Mouse (Mus musculus) layer of hippocampus, postnatal 10 days (tissue): Measurements from ENCODE around the gene Polr3b. TPM values are rescaled to one million over a fixed set of nuclear protein-coding genes. Genes with fewer than 3 reads are reported as not detected.

ENCODE experiments used
- DNase-seq, 2 experiments: peaks; one replicate each; pipeline ENCODE4 v3.0.0; 2021; ENCODE audit warnings: low spot score in 2 of 2
- total RNA-seq, 2 experiments: library from RNA; stranded (reverse); gene quantifications; 2 replicates each; pipeline ENCODE4 v1.2.3; 2021

The Polr3b gene
- total RNA-seq, 2 experiments from 2014 or later: 15.5 to 15.9 TPM

GRCm38 (mm10) chr10:84610324-84610723, 11.8 kb upstream of the Polr3b start:
- no peak for DNase-seq

DNA sequence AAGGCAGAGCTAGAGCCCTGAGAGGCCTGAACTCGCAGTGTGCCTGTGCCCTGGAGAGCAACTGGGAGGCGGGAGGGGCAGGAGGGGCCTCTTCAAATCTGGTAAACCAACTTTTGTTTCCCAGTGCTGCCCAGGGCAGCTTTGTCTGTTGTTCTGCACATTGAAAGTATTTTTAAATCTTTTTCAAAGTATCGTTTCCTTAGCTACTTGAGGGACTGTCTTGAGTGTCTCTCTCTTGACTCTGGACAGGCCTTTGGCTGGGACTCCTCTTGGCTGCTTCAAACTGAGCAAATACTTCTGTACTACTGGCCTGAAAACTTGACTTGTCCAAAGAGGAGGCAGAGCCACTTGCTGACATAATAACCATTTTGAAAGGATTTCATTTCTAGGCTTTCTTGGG, 11.3 kb upstream of the Polr3b start:
- no peak for DNase-seq

- no peak for DNase-seq
Measured at GRCm38 (mm10) chr10:84611664-84612063, 10.4 kb upstream of the Polr3b start.

DNA sequence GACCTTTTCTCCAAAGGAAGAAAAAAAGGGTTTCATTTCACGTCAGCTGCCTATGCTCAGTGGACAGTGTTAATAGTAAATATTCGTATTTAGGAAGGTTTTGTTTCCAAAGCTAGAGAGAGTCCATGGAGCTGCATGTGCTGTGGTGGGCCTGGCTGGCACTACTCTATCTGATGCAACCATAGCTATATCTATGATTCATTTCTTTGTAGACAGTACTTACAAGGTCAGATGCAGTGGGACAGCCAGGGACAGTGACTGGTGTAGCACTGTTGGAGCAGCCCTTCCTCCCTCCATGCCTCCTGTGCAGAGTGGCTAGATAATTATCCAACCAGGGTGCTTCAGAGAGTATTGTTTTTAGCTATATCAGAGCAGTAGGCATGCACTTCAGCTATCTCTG, 9.8 kb upstream of the Polr3b start:
- no peak for DNase-seq

GRCm38 (mm10) chr10:84613366-84613765, 8.7 kb upstream of the Polr3b start:
- DNase-seq: no peak

DNA sequence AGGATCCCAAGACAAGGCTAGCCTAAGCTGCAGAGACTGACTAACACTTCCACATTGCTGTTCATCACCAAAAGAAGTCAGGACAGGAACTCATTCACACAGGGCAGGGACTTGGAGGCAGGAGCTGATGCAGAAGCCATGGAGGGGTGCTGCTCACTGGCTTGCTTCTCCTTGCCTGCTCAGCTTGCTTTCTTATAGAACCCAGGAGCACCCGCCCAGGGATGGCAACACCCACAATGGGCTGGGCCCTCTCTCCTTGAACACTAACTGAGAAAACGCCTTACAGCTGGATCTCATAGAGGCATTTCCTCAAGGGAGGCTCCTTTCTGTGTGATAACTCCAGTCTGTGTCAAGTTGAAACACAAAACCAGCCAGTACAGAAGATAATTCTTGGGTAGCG, 7.0 kb upstream of the Polr3b start:
- no peak for DNase-seq

- DNase-seq: no peak
Measured at GRCm38 (mm10) chr10:84631182-84631581, 9.1 kb downstream of the Polr3b start.

- DNase-seq: no peak
Measured at GRCm38 (mm10) chr10:84632005-84632404, 9.9 kb downstream of the Polr3b start.

DNA sequence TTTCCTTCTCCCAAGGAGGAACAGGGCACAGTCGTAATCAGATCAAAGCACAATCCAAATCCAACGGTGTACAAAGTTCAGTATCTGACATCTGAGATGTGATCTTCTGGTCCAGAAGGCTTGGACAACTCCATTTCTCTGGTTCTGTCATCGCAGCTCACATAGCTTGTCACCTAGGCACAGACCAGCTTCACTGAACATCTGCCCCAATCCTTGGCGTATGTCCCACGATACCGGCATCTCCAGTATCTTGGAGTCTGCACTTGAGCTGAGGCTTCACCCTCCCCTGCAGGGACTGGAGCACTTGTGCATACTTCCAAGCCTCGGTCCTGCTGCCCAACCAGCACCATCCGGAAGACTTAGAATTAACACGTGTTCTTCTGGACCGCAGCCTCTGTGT, 14.6 kb downstream of the Polr3b start:
- no peak for DNase-seq

GRCm38 (mm10) chr10:84638382-84638781, 16.3 kb downstream of the Polr3b start:
- no peak for DNase-seq

GRCm38 (mm10) chr10:84639525-84640287, 17.6 kb downstream of the Polr3b start:
- no peak for DNase-seq

- no peak for DNase-seq
Measured at GRCm38 (mm10) chr10:84640861-84641260, 18.8 kb downstream of the Polr3b start.

DNA sequence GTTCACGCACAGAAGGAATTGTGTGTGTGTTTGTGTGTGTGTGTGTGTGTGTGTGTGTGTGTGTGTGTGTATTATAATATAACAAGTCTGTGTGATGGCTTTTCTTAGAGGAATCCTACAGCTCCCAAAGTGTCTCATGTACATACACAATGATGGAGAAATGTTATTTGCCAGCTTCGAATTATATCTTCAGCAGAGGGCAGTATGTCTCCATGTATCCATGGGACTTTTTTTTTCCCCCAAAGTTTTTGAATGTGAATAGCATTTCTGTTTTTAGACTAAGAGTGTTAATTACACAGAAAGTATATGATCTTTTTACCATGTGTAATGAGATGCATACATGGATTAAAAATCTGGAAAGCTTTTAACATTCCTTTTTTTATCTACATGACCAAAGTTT, 19.5 kb downstream of the Polr3b start:
- DNase-seq: no peak

DNA sequence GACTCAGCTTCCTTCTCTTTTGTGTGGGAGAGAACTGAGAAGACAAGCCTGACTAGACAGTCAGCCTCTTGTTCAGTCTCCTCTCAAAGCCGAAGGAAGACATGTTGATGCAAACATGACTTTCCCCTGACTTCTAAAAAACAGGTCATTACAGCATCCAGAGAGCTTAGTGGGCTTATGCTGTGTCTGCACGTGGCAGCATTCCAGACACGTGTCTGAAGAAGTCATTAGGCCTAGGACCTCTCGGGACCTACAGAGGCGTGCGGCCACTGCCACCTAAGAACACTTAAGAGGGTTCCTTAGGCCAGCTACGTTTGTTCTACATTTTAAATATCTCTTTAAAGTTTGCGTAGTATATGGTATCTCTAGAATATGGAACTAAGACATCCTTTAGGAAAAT, 23.8 kb downstream of the Polr3b start:
- no peak for DNase-seq

DNA sequence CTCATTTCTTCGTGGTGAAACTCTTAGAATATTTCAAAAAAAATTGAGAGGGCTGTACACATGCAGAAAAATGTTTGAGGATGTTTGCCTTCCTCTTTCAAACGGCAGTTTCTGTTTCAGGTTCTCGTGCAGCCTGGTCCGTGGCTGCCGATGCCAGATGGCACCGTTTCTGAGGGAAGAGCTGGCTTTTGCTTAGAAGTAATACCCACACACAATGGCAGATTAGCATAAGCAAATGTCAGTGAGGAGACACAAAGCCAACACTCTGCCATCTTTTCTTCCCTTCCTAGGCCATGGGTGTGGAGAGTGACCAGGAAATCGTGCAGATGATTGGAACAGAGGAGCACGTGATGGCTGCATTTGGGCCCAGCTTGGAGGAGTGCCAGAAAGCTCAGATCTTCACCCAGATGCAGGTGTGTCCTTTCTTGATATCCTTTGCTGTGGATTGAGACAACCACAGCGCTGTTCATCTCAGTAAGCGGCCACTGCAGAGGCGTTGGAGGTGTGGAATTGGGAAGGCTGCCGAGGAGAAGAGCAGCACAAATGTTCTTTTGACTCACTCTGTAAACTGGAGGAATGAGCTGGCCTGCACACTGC, 24.5 kb downstream of the Polr3b start:
- peak; percentile 40 to 54 for DNase-seq

GRCm38 (mm10) chr10:84647264-84647663, 25.2 kb downstream of the Polr3b start:
- DNase-seq: no peak

GRCm38 (mm10) chr10:84648911-84649310, 26.8 kb downstream of the Polr3b start:
- no peak for DNase-seq

DNA sequence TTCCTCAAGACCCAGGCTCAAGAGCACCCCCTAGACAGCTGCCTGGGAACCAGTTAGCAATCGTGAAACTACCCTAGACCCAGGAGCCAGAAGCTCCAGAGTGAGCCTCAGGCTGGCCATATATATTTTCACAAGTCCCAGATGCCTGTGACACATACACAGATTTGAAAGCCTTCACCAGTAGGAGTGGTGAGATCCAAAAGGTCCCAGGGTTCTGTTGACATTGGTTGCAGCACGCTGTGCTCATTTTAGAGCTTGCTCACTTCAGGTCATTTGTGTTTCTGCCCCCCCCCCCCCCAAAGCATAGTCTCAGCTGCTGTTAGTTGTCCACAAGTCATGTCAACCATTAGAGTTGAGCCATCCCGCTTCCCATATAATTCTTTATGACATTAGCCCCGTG, 31.9 kb downstream of the Polr3b start:
- no peak for DNase-seq

- no peak for DNase-seq
Measured at GRCm38 (mm10) chr10:84654731-84655130, 32.6 kb downstream of the Polr3b start.

DNA sequence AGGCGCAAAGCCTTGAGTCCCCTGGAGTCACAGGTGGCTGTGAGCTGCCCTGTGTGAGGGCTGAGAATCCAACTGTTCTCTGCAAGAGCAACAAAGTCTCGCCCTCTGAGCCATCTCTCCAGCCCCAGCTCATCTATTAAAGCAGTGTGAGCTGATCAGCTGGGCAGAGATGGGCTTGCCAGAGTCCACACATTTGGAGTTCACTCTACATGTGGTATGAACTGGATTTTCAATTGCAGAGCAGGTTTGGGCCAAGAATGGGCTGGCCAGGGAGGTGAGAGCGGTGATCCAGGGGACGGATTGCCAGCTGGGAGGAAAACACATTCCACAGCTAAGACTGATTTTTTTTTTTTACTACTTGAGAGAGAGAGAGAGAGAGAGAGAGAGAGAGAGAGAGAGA, 34.5 kb downstream of the Polr3b start:
- DNase-seq: no peak

DNA sequence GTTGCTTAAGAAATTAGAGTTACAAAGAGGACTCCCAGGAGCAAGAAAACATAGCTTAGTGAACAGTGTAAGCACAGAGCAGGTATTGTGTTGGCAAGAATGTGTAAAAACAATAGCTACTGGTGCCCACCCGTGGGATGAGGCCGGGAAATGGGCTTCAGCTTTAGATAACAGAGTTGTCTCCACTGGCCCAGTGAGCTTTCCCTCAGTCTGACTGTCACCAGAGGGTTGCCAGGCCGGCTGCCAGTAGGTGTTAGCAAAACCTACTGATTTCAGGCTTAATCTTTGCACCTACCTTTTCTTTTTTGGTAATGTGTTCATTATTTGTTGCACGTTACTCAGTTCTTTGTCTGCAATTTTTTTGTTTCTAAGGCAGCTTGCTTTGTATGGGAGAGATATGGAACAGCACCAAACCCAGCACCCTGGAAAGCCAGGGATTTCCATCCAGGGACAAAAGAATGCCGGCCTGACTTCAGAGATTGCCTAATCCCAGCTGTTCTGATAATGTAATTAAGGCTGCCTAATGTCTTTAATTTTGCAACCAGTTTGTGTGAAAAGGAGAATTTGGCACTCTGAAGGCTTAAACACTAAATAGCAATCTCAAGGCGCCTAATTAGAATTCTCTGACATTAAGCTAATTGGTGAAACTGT, 35.5 kb downstream of the Polr3b start:
- DNase-seq: no peak

DNA sequence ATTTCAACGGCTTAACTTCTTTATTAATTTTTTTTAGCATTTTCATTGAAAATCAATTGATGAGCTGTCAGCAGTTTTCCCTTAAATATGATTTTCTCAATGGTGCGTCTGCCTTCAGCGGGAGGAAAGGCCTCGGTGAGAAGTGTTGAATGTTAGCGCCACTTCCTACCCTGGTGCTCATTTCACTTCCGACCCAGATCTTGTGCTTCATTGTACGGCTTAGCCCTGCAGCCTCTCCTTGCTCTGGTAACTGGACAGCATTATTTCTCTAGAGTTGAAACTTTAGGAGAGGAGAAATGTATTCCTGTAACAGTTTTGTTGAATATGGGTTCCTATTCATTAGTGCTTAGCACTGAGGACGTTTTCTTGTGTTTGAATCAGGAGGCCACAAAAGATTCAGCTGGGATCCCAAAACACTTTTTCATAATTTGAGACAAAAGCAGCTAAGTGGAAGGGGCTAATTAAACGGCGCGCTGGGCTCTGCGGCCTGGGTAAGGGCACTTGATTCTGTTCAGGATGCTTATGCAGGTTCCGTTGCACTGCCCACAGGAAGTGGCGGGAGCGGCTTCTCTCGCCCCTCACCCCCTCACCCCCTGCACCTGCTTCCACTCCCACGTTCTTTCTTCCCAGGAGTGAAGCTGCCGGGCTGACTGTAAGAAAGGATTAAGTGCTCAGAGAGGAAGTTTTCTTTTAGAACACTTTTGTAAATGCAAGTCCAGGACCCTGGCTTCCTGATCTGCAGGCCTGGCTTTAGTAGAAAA, 36.2 kb downstream of the Polr3b start:
- no peak for DNase-seq
